Mouse (Mus musculus): ENCODE measurements around the gene Scel. TPM values are rescaled to one million over a fixed set of nuclear protein-coding genes. Genes with fewer than 3 reads are reported as not detected.

Gene Scel
- polyA plus RNA-seq, 1 experiment = not detected

DNA sequence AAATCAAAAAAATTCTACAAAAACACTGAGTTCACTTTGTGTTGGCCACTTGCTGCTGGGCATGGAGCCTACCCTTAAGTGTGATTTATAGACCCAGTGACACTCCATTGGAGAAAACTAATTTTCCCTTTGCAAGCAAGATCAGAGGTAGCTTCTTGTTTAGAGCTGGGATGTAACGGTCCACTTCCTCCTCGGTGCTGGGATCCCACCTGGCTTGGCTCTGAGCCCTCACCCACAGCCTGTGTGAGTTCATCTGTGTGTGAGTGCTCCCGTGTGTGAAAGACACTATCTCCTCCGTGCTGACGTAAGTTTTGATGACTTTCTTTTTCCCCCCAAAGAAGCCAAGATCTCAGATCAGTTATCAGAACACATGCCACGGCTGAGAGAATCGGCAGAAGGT, 62.7 kb downstream of the Scel start:
- TF ChIP-seq CTCF (IDR thresholded peaks at IDR 0.05; ENCODE audit: insufficient read depth, low read depth, low read length) (no peak), POLR2A (IDR thresholded peaks at IDR 0.05; ENCODE audit: insufficient read depth, low read depth, low read length) (no peak)
- 89% methylated on average over 7 of the region's 7 CpGs for WGBS
- H3K4me3 ChIP-seq (ENCODE audit: insufficient read depth, low read depth, low read length) = no peak overlapping the region

GRCm38 (mm10) chr14:103577011-103577410, 63.9 kb downstream of the Scel start:
- Histone ChIP-seq H3K4me3 (ENCODE audit: insufficient read depth, low read depth, low read length) (no peak overlapping the region), H3K4me1 (ENCODE audit: control insufficient read depth, insufficient read depth, low read length) (no peaks in the 10 kb centered on the region), H3K27ac (ENCODE audit: insufficient read depth, low read depth, low read length) (no peak overlapping the region)
- TF ChIP-seq CTCF (IDR thresholded peaks at IDR 0.05; ENCODE audit: insufficient read depth, low read depth, low read length) = no peak
- TF ChIP-seq POLR2A (IDR thresholded peaks at IDR 0.05; ENCODE audit: insufficient read depth, low read depth, low read length) = no peak

More for the DNA sequence above, 62.7 kb downstream of the Scel start:
- H3K4me1 ChIP-seq (ENCODE audit: control insufficient read depth, insufficient read depth, low read length) = no peaks in the 10 kb centered on the region
- no peak overlapping the region for H3K27ac ChIP-seq (ENCODE audit: insufficient read depth, low read depth, low read length)

- Histone ChIP-seq H3K4me3 (ENCODE audit: insufficient read depth, low read depth, low read length) (no peak overlapping the region), H3K27ac (ENCODE audit: insufficient read depth, low read depth, low read length) (no peak overlapping the region), H3K4me1 (ENCODE audit: control insufficient read depth, insufficient read depth, low read length) (no peaks in the 10 kb centered on the region)
- TF ChIP-seq CTCF (IDR thresholded peaks at IDR 0.05; ENCODE audit: insufficient read depth, low read depth, low read length) = no peak
- TF ChIP-seq POLR2A (IDR thresholded peaks at IDR 0.05; ENCODE audit: insufficient read depth, low read depth, low read length) = no peak
- 44% methylated on average over 4 of the region's 4 CpGs for WGBS
Measured at GRCm38 (mm10) chr14:103586662-103587061, 73.5 kb downstream of the Scel start.

- H3K4me3 ChIP-seq (ENCODE audit: insufficient read depth, low read depth, low read length) = no peak overlapping the region
- no peak for TF ChIP-seq POLR2A (IDR thresholded peaks at IDR 0.05; ENCODE audit: insufficient read depth, low read depth, low read length)
- no peak overlapping the region for H3K27ac ChIP-seq (ENCODE audit: insufficient read depth, low read depth, low read length)
- no peaks in the 10 kb centered on the region for H3K4me1 ChIP-seq (ENCODE audit: control insufficient read depth, insufficient read depth, low read length)
- WGBS = 42% methylated on average over 10 of the region's 10 CpGs
Measured at GRCm38 (mm10) chr14:103587208-103587900, 74.2 kb downstream of the Scel start.

- TF ChIP-seq CTCF (IDR thresholded peaks at IDR 0.05; ENCODE audit: insufficient read depth, low read depth, low read length) (no peak), POLR2A (IDR thresholded peaks at IDR 0.05; ENCODE audit: insufficient read depth, low read depth, low read length) (no peak)
- Histone ChIP-seq H3K4me3 (ENCODE audit: insufficient read depth, low read depth, low read length) (no peak overlapping the region), H3K27ac (ENCODE audit: insufficient read depth, low read depth, low read length) (no peak overlapping the region), H3K4me1 (ENCODE audit: control insufficient read depth, insufficient read depth, low read length) (no peaks in the 10 kb centered on the region)
- WGBS = 38% methylated on average over 7 of the region's 7 CpGs
Measured at GRCm38 (mm10) chr14:103589819-103590218, 76.7 kb downstream of the Scel start.

- H3K27ac ChIP-seq (ENCODE audit: insufficient read depth, low read depth, low read length) = no peak overlapping the region
- no peak overlapping the region for H3K4me3 ChIP-seq (ENCODE audit: insufficient read depth, low read depth, low read length)
- no peak for TF ChIP-seq CTCF (IDR thresholded peaks at IDR 0.05; ENCODE audit: insufficient read depth, low read depth, low read length)
- H3K4me1 ChIP-seq (ENCODE audit: control insufficient read depth, insufficient read depth, low read length) = no peaks in the 10 kb centered on the region
- WGBS = 65% methylated on average over 5 of the region's 5 CpGs
Measured at GRCm38 (mm10) chr14:103595870-103596269, 82.7 kb downstream of the Scel start.

DNA sequence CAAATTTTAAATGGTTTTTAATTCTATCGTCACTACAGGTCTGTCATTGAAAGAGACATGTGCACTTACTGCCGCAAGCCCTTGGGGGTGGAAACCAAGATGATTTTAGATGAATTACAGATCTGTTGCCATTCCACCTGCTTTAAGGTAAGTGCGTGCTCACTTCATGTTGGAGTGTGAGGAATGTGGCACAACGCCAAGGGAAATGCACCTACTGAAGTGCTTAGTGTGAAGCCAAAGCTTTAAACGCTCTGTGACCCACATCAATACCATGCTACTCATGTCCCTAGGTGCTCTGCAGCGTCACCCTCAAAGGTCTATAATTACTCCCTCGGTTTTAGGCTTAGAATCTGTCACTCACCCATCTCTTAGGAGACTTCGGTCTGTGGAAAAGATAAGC, 94.9 kb downstream of the Scel start:
- 92% methylated on average over 8 of the region's 8 CpGs for WGBS
- Histone ChIP-seq H3K4me1 (ENCODE audit: control insufficient read depth, insufficient read depth, low read length) (no peaks in the 10 kb centered on the region), H3K4me3 (ENCODE audit: insufficient read depth, low read depth, low read length) (no peak overlapping the region), H3K27ac (ENCODE audit: insufficient read depth, low read depth, low read length) (no peak overlapping the region)
- TF ChIP-seq POLR2A (IDR thresholded peaks at IDR 0.05; ENCODE audit: insufficient read depth, low read depth, low read length) = no peak
- TF ChIP-seq CTCF (IDR thresholded peaks at IDR 0.05; ENCODE audit: insufficient read depth, low read depth, low read length) = no peak

GRCm38 (mm10) chr14:103613573-103614271, 100.6 kb downstream of the Scel start:
- Histone ChIP-seq H3K4me1 (ENCODE audit: control insufficient read depth, insufficient read depth, low read length) (no peaks in the 10 kb centered on the region), H3K27ac (ENCODE audit: insufficient read depth, low read depth, low read length) (no peak overlapping the region), H3K4me3 (ENCODE audit: insufficient read depth, low read depth, low read length) (no peak overlapping the region)
- WGBS = 46% methylated on average over 6 of the region's 6 CpGs
- TF ChIP-seq POLR2A (IDR thresholded peaks at IDR 0.05; ENCODE audit: insufficient read depth, low read depth, low read length) (no peak), CTCF (IDR thresholded peaks at IDR 0.05; ENCODE audit: insufficient read depth, low read depth, low read length) (no peak)

DNA sequence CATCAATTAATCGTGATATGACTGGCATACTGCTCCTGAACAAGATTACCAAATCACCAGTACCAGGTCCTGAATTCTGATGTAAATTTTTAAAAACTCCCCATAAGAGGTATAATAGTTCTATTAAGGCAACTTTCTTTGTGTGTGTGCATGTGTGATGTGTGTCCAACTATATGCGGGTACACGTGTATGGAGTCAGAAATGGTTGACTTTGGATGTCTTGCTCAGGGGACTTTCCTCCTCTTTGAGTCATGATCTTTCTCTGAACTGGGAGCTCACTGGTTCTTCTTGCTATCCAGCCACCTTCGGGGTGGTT, 101.1 kb downstream of the Scel start:
- no peak overlapping the region for H3K27ac ChIP-seq (ENCODE audit: insufficient read depth, low read depth, low read length)
- no peaks in the 10 kb centered on the region for H3K4me1 ChIP-seq (ENCODE audit: control insufficient read depth, insufficient read depth, low read length)
- WGBS = 67% methylated on average over 4 of the region's 4 CpGs
- TF ChIP-seq POLR2A (IDR thresholded peaks at IDR 0.05; ENCODE audit: insufficient read depth, low read depth, low read length) (no peak), CTCF (IDR thresholded peaks at IDR 0.05; ENCODE audit: insufficient read depth, low read depth, low read length) (no peak)
- H3K4me3 ChIP-seq (ENCODE audit: insufficient read depth, low read depth, low read length) = no peak overlapping the region

Data from olfactory bulb, adult 2 months (tissue).